Mouse (Mus musculus) MEL (cell line): ENCODE measurements around the gene Ifna11.

Source experiments
- CHD1 ChIP-seq: IDR thresholded peaks from 2 replicates; pipeline ENCODE4 v1.6.1; 2012; ENCODE audit warnings: low read depth, mild to moderate bottlenecking, inconsistent platforms, low read length, improper control_type of control experiment
- GABPA ChIP-seq: IDR thresholded peaks from 2 replicates; pipeline ENCODE4 v1.6.1; 2012; ENCODE audit warnings: low read depth, mild to moderate bottlenecking, inconsistent platforms, low read length, improper control_type of control experiment, moderate library complexity
- MAFK ChIP-seq: IDR thresholded peaks from 2 replicates; pipeline ENCODE4 v1.6.1; 2011; ENCODE audit warnings: low read depth, mild to moderate bottlenecking, low read length, improper control_type of control experiment, borderline replicate concordance

- TF ChIP-seq GABPA (no peak), MAFK (no peak), CHD1 (no peak; the same call in 1 of the 2 replicates)
Observed at GRCm38 (mm10) chr4:88865011-88865569, 45.3 kb downstream of the Ifna11 start.
